Mouse (Mus musculus) intestine, embryonic 16.5 days (tissue): Measurements from ENCODE around the gene Tmem8b. TPM values are rescaled to one million over a fixed set of nuclear protein-coding genes. Genes with fewer than 3 reads are reported as not detected.

Experiments
- ATAC-seq: fragments of 200-750 bp; cut with Nextera tagmentation; 2 replicates; pipeline ENCODE4 v1.8.0; 2017; ENCODE audit warnings: moderate TSS enrichment, moderate library complexity
- H3K27ac ChIP-seq: fragments of 300-500 bp; sonication (generic); 2 replicates; pipeline ENCODE4 v1.5.1; 2014; ENCODE audit warnings: mild to moderate bottlenecking, low read length
- H3K27me3 ChIP-seq: fragments of 300-500 bp; sonication (generic); replicated peaks from 2 replicates; pipeline ENCODE4 v1.6.1; 2014; ENCODE audit warnings: low read length, control low read depth, mixed read lengths; ENCODE audit not compliant: control insufficient read depth, insufficient read depth
- H3K36me3 ChIP-seq: fragments of 300-500 bp; sonication (generic); 2 replicates; pipeline ENCODE4 v1.6.1; 2014; ENCODE audit warnings: low read length, control low read depth; ENCODE audit not compliant: control insufficient read depth, insufficient read depth
- H3K4me1 ChIP-seq: fragments of 300-500 bp; sonication (generic); 2 replicates; pipeline ENCODE4 v1.6.1; 2014; ENCODE audit warnings: low read length, control low read depth, mixed read lengths; ENCODE audit not compliant: control insufficient read depth, insufficient read depth
- H3K4me2 ChIP-seq: fragments of 300-500 bp; sonication (generic); 2 replicates; pipeline ENCODE4 v1.6.1; 2014; ENCODE audit warnings: low read depth, low read length, control low read depth
- H3K4me3 ChIP-seq: fragments of 300-500 bp; sonication (generic); 2 replicates; pipeline ENCODE4 v1.5.1; 2014; ENCODE audit warnings: mild to moderate bottlenecking, low read length
- H3K9ac ChIP-seq: fragments of 300-500 bp; sonication (generic); 2 replicates; pipeline ENCODE4 v1.6.1; 2014; ENCODE audit warnings: low read depth, low read length
- H3K9me3 ChIP-seq: fragments of 300-500 bp; sonication (generic); 2 replicates; pipeline ENCODE4 v1.6.1; 2016; ENCODE audit warnings: low read length, control low read depth; ENCODE audit not compliant: control insufficient read depth
- WGBS: fragments of 180-500 bp; shearing (Covaris S2); extraction: QIAGEN DNeasy Blood & Tissue Kit; methylation state at CpG from one replicate; pipeline ENCODE4 v1.1.7; 2014; 5-methylcytosine and 5-hydroxymethylcytosine counted together
- polyA plus RNA-seq: library from polyadenylated mRNA; unstranded; fragments of >200 nt; fragmentation: Nextera tagmentation; extraction: Ambion mirVana; gene quantifications from 2 replicates; pipeline ENCODE4 v1.2.1, GENCODE M21; 2015

Gene Tmem8b
- polyA plus RNA-seq, 1 experiment from 2014 or later: 3.4 TPM

DNA sequence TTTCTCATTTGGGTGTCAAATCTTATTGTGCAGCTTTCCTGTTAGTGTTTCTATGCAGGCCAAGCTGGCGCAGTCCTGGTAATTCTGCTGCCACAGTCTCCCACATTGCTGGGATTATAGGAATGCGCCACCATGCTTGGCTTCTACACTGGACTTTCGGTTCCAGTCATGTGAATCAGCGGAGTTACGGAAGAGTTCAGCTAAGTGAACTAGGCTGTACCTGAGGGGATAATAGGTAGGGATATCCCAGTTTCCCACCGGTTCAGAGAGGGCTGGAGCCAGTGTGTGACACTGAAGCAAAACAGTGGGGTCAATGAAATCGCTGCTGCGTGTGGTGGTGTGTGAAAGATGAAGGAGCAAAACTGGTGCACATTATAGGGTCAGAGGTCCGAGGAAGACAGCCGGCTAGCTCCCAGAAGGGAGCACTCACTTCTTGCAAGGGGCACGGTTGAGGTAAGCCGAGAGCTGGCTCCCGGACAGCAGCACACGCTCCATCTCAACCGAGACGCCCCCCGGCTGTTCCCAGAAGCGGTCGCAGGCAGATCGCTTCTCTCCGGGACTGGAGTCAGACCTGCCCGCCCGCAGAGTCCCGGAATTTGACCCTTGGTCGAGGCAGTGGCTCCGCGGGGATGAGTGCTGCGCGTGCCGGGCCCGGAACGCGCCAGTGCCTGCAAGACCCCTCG, 13.0 kb upstream of the Tmem8b start:
- peak overlapping the region; percentile 91 for H3K27ac ChIP-seq
- peak; percentile 67 for ATAC-seq
- H3K4me3 ChIP-seq: peak overlapping the region; percentile 94
- no peaks in the 10 kb centered on the region for H3K9me3 ChIP-seq
- H3K36me3 ChIP-seq: no peaks in the 10 kb centered on the region
- peak overlapping the region; percentile 71 for H3K4me2 ChIP-seq
- 4% methylated on average over 34 of the region's 34 CpGs for WGBS
- no peaks in the 10 kb centered on the region for H3K27me3 ChIP-seq
- H3K9ac ChIP-seq: peak overlapping the region; percentile 92
- H3K4me1 ChIP-seq: peaks cover 8% of the 10 kb centered on the region

- ATAC-seq: peak; percentile 98
- under 1% methylated on average over 34 of the region's 34 CpGs for WGBS
- peak within 1 kb of the TSS; percentile 91 for H3K27ac ChIP-seq
- peaks cover 8% of the 10 kb centered on the region for H3K4me1 ChIP-seq
- H3K4me3 ChIP-seq: peak within 1 kb of the TSS; percentile 94
- no peaks in the 10 kb centered on the region for H3K36me3 ChIP-seq
- peak within 1 kb of the TSS; percentile 71 for H3K4me2 ChIP-seq
- peak within 1 kb of the TSS; percentile 92 for H3K9ac ChIP-seq
- H3K9me3 ChIP-seq: no peaks in the 10 kb centered on the region
- H3K27me3 ChIP-seq: no peaks in the 10 kb centered on the region
Measured at GRCm38 (mm10) chr4:43656339-43657109, 12.2 kb upstream of the Tmem8b start, which contains the start of gene Hint2. Gene Hint2, minus strand, starts transcription at chr4:43656466.

GRCm38 (mm10) chr4:43657146-43657545, 11.6 kb upstream of the Tmem8b start:
- no peak for ATAC-seq
- peak overlapping the region; percentile 94; the same call in 1 of the 2 replicates for H3K4me3 ChIP-seq

DNA sequence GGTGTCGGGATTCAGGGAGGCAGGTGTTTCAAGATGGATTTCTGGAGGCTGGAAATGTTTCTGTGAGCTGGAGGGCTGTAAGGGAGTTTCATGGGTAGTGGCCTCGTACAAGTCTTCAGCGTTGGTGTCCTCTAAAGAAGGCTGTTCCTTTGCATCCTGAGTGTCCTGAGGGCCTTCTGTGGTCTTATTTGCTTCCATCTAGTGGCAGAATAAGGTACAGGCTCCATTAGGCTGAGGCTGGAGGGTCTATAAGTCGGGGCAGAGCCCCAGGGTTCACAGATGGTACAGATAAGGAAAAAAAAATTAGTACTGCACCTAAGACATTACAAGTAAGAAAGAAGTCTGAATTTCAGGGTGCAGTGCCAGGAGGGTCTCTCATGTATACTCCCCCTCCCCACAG, 2.4 kb upstream of the Tmem8b start:
- no peaks in the 10 kb centered on the region for H3K9me3 ChIP-seq
- ATAC-seq: no peak
- H3K4me3 ChIP-seq: no peak overlapping the region
- H3K4me2 ChIP-seq: no peak overlapping the region
- no peak overlapping the region for H3K27ac ChIP-seq
- H3K4me1 ChIP-seq: peaks cover 5% of the 10 kb centered on the region
- peaks cover 8% of the 10 kb centered on the region for H3K27me3 ChIP-seq
- H3K36me3 ChIP-seq: no peaks in the 10 kb centered on the region
- no peak overlapping the region for H3K9ac ChIP-seq
- 18% methylated on average over 4 of the region's 4 CpGs for WGBS

More at GRCm38 (mm10) chr4:43657146-43657545, 11.6 kb upstream of the Tmem8b start:
- no peak overlapping the region for H3K27ac ChIP-seq
- WGBS: 59% methylated on average over 4 of the region's 4 CpGs
- H3K9ac ChIP-seq: no peak overlapping the region
- no peaks in the 10 kb centered on the region for H3K9me3 ChIP-seq
- no peaks in the 10 kb centered on the region for H3K36me3 ChIP-seq
- peaks cover 8% of the 10 kb centered on the region for H3K4me1 ChIP-seq
- H3K27me3 ChIP-seq: no peaks in the 10 kb centered on the region
- H3K4me2 ChIP-seq: peak overlapping the region; percentile 31

DNA sequence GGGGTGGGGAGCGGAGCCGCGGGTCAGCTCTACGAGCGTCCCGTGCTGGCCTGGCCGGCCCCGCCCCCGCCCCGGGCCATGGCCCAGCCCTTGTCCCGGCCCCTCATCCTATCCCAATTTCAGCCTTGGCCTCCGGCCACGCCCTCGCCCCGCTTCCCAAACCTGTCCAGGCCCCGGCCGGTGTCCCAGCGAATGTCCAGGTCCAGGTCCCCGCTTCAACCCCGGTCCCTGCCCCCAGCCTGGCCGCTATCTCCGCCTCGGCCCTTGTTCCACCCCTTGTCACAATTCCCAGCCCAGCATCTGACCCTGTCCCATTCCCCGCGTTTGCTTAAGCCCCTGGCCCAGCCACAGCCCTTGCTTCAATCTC, 640 bp downstream of the Tmem8b start:
- Histone ChIP-seq H3K9me3 (no peaks in the 10 kb centered on the region), H3K27ac (peak overlapping the region; percentile 49; the same call in 1 of the 2 replicates), H3K4me2 (peak overlapping the region; percentile 85), H3K27me3 (peaks cover 5% of the 10 kb centered on the region; the same call in 1 of the 2 replicates), H3K4me1 (peaks cover 5% of the 10 kb centered on the region), H3K36me3 (no peaks in the 10 kb centered on the region), H3K4me3 (peak overlapping the region; percentile 83), H3K9ac (peak overlapping the region; percentile 90)
- peak; percentile 83 for ATAC-seq
- WGBS: 0% methylated on average over 21 of the region's 25 CpGs

DNA sequence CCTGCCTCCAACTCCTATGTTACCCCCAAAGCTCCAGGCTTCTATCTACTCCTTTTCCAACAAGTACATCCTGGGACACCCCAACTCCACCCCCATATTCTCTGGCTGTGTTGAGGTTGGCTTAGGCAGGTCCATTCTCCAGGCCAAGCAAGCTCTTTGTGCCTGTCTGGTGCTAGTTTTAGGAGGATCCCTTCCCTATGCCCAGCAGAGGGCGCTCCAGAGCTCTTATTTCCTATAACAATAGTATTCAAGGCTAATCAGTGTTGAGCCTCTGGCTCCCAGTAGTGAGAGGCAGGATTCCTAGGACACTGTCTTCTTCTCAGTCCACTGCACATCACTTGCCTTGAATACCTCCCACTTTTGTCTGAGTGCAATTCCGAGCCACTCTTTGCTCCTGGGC, 3.3 kb downstream of the Tmem8b start:
- 9% methylated on average over 2 of the region's 2 CpGs for WGBS
- Histone ChIP-seq H3K27ac (no peak overlapping the region), H3K9ac (0 out of 2 replicates have a peak overlapping the region, but pooled peaks have one; percentile 11), H3K4me1 (peaks cover 5% of the 10 kb centered on the region), H3K9me3 (no peaks in the 10 kb centered on the region), H3K36me3 (no peaks in the 10 kb centered on the region), H3K4me2 (no peak overlapping the region), H3K27me3 (no peaks in the 10 kb centered on the region), H3K4me3 (no peak overlapping the region)
- ATAC-seq: no peak

- Histone ChIP-seq H3K36me3 (no peaks in the 10 kb centered on the region), H3K27me3 (no peaks in the 10 kb centered on the region), H3K27ac (no peak overlapping the region), H3K4me3 (no peak overlapping the region), H3K9ac (no peak overlapping the region), H3K9me3 (no peaks in the 10 kb centered on the region), H3K4me2 (no peak overlapping the region), H3K4me1 (peaks cover 5% of the 10 kb centered on the region)
- ATAC-seq: no peak
- WGBS: 74% methylated on average over 8 of the region's 8 CpGs
Measured at GRCm38 (mm10) chr4:43673703-43674102, 4.9 kb downstream of the Tmem8b start.

DNA sequence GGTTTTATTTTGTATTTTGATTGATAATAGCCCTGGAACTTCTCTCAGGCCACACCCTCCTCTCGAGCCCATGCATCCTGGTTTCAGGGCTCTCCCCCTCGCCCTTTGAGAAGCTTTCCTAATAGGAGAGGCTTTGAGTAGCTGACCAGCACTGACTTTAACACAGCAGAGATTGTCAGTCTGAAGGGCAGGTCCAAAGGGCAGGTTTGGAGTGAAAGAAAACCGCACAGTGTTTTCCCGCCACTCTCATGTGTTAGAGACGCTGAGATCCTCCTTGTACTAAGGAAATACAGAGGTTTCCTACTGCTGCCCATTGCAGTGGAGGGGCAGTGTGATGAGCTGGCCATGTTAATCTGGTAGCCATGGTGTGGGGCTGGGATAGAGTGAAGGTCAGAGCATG, 6.2 kb downstream of the Tmem8b start:
- WGBS: 60% methylated on average over 5 of the region's 5 CpGs
- peak; percentile 41; the same call in 1 of the 2 replicates for ATAC-seq
- Histone ChIP-seq H3K27me3 (no peaks in the 10 kb centered on the region), H3K36me3 (no peaks in the 10 kb centered on the region), H3K9ac (no peak overlapping the region), H3K27ac (no peak overlapping the region), H3K4me2 (no peak overlapping the region), H3K9me3 (no peaks in the 10 kb centered on the region), H3K4me3 (no peak overlapping the region), H3K4me1 (peaks cover 2% of the 10 kb centered on the region)

- no peak overlapping the region for H3K27ac ChIP-seq
- 65% methylated on average over 4 of the region's 4 CpGs for WGBS
- H3K4me1 ChIP-seq: no peaks in the 10 kb centered on the region; the same call in 1 of the 2 replicates
- no peak overlapping the region for H3K4me3 ChIP-seq
- ATAC-seq: peak; percentile 63
- H3K9ac ChIP-seq: no peak overlapping the region
- H3K9me3 ChIP-seq: no peaks in the 10 kb centered on the region
- H3K27me3 ChIP-seq: no peaks in the 10 kb centered on the region
- H3K36me3 ChIP-seq: no peaks in the 10 kb centered on the region
- no peak overlapping the region for H3K4me2 ChIP-seq
Measured at GRCm38 (mm10) chr4:43675608-43676007, 6.8 kb downstream of the Tmem8b start.
